Mouse (Mus musculus) midbrain, embryonic 16.5 days (tissue): Measurements from ENCODE around the gene Trim80. TPM values are rescaled to one million over a fixed set of nuclear protein-coding genes. Genes with fewer than 3 reads are reported as not detected.

ENCODE experiments used
- ATAC-seq: fragments of 200-750 bp; cut with Nextera tagmentation; 2 replicates; pipeline ENCODE4 v1.8.0; 2017; ENCODE audit warnings: moderate TSS enrichment
- H3K27ac ChIP-seq: fragments of 300-500 bp; sonication (generic); 2 replicates; pipeline ENCODE4 v1.5.1; 2014; ENCODE audit warnings: mild to moderate bottlenecking, low read length, mixed read lengths
- H3K27me3 ChIP-seq: fragments of 300-500 bp; sonication (generic); 2 replicates; pipeline ENCODE4 v1.6.1; 2014; ENCODE audit warnings: low read depth, low read length, mixed read lengths; ENCODE audit not compliant: control insufficient read depth, insufficient read depth
- H3K36me3 ChIP-seq: fragments of 300-500 bp; sonication (generic); 2 replicates; pipeline ENCODE4 v1.6.1; 2014; ENCODE audit warnings: mild to moderate bottlenecking, low read length, moderate library complexity, mixed read lengths; ENCODE audit not compliant: control insufficient read depth, insufficient read depth
- H3K4me1 ChIP-seq: fragments of 300-500 bp; sonication (generic); 2 replicates; pipeline ENCODE4 v1.6.1; 2014; ENCODE audit warnings: mild to moderate bottlenecking, low read length, mixed read lengths; ENCODE audit not compliant: control insufficient read depth, insufficient read depth
- H3K4me2 ChIP-seq: fragments of 300-500 bp; sonication (generic); 2 replicates; pipeline ENCODE4 v1.6.1; 2014; ENCODE audit warnings: mild to moderate bottlenecking, low read length, mixed read lengths
- H3K4me3 ChIP-seq: fragments of 300-500 bp; sonication (generic); 2 replicates; pipeline ENCODE4 v1.5.1; 2014; ENCODE audit warnings: low read depth, mild to moderate bottlenecking, low read length, moderate library complexity, mixed read lengths
- H3K9ac ChIP-seq: fragments of 300-500 bp; sonication (generic); 2 replicates; pipeline ENCODE4 v1.6.1; 2014; ENCODE audit warnings: low read depth, low read length, mixed read lengths
- H3K9me3 ChIP-seq: fragments of 300-500 bp; sonication (generic); replicated peaks from 2 replicates; pipeline ENCODE4 v1.6.1; 2014; ENCODE audit warnings: mild to moderate bottlenecking, low read length, mixed read lengths; ENCODE audit not compliant: control insufficient read depth, poor library complexity, severe bottlenecking
- WGBS: fragments of 180-500 bp; shearing (Covaris S2); extraction: QIAGEN DNeasy Blood & Tissue Kit; methylation state at CpG from one replicate; pipeline ENCODE4 v1.1.7; 2014; 5-methylcytosine and 5-hydroxymethylcytosine counted together
- polyA plus RNA-seq: library from polyadenylated mRNA; unstranded; fragments of >200 nt; fragmentation: Nextera tagmentation; extraction: Ambion mirVana; gene quantifications from 2 replicates; pipeline ENCODE4 v1.2.1, GENCODE M21; 2015

Gene Trim80
- polyA plus RNA-seq, 1 experiment from 2014 or later = not detected

DNA sequence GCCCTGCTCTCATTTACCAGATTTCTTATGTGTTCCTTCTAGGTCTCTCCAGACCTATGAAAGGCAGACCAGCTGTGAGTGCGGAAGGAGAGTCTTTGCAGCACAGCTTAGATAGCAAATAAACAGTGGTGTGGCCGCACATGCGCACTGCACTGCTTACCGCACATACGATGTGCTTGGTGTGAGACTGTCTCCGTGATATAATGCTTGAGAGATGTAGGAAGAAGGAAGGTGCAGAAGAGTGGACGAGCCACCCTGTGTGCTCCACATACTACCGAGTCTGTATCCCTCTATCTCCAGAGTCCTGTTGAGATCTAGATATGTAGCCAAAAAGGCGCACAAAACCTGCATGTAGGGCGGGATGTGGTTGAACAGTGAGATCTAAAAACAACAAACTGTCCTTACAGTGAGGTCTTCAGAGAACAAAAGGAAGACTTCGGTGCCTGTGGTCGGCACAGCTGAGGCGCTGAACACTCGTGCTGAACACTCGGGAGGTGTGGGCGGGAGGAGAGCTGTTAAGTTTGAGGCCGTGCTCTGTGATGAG lies 33.4 kb upstream of the Trim80 start:
- Histone ChIP-seq H3K4me3 (no peak overlapping the region), H3K27me3 (no peaks in the 10 kb centered on the region), H3K4me1 (peaks cover 32% of the 10 kb centered on the region), H3K9ac (no peak overlapping the region), H3K36me3 (peaks cover 9% of the 10 kb centered on the region), H3K4me2 (no peak overlapping the region), H3K27ac (no peak overlapping the region), H3K9me3 (no peaks in the 10 kb centered on the region)
- 95% methylated on average over 17 of the region's 17 CpGs for WGBS
- ATAC-seq = no peak

DNA sequence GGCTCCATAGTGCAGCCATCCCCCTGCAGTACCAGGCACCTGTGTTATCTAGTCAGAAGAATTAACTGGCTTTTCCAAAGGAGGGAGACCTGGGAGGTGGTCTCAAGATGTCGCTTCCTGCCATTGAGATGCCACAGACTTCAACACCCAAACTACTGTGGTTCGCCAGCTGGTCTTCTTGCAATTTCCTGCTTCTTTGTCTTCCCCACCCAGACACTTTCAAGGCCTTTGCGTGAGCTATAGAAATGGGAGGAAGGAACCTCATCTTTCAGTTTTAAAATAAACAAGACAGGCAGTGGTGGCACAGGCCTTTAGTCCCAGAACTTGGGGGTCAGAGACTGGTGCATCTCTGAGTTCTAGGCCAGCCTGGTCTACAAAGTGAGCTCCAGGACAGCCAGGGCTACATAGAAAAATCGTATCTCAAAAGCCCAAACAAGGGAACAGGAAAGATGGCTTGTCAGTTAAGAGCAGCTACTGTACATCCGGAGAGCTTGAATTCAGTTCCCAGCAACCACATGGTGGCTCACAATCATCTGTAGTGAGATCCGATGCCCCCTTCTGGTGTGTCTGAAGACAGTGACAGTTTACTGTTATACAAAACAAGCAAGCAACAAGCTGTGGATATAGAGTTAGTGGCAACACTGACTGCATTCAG lies 32.0 kb upstream of the Trim80 start:
- no peak overlapping the region for H3K4me2 ChIP-seq
- no peaks in the 10 kb centered on the region for H3K27me3 ChIP-seq
- H3K4me1 ChIP-seq = peaks cover 29% of the 10 kb centered on the region
- no peak overlapping the region for H3K9ac ChIP-seq
- 62% methylated on average over 6 of the region's 6 CpGs for WGBS
- H3K36me3 ChIP-seq = peaks cover 9% of the 10 kb centered on the region
- H3K27ac ChIP-seq = peak overlapping the region; percentile 64
- no peak overlapping the region for H3K4me3 ChIP-seq
- ATAC-seq = no peak
- H3K9me3 ChIP-seq = no peaks in the 10 kb centered on the region

DNA sequence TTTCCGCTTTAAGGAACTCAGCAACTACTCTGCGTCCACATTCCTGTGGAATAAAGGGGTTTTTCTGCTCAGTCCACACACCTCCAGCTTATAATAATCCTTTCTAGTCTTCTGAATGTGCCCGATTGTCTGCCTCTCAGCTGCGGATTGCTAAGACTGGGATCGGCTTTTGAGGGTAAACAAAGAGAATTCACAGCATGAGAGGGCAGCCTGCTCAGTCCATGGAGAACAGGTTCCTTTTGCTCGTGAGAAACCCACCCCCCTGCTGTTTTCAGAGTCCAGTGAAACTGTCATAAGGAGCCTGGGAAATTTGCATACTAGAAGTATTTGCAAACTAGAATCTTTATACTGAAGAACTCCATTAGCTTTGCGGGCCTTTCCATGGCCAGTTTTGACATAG lies 30.8 kb upstream of the Trim80 start:
- no peaks in the 10 kb centered on the region for H3K9me3 ChIP-seq
- WGBS = 9% methylated on average over 7 of the region's 7 CpGs
- H3K9ac ChIP-seq = no peak overlapping the region; the same call in 1 of the 2 replicates
- no peak overlapping the region for H3K4me2 ChIP-seq
- peaks cover 30% of the 10 kb centered on the region for H3K4me1 ChIP-seq
- H3K36me3 ChIP-seq = peaks cover 9% of the 10 kb centered on the region
- no peak overlapping the region for H3K4me3 ChIP-seq
- peak overlapping the region; percentile 64 for H3K27ac ChIP-seq
- ATAC-seq = no peak
- H3K27me3 ChIP-seq = no peaks in the 10 kb centered on the region

DNA sequence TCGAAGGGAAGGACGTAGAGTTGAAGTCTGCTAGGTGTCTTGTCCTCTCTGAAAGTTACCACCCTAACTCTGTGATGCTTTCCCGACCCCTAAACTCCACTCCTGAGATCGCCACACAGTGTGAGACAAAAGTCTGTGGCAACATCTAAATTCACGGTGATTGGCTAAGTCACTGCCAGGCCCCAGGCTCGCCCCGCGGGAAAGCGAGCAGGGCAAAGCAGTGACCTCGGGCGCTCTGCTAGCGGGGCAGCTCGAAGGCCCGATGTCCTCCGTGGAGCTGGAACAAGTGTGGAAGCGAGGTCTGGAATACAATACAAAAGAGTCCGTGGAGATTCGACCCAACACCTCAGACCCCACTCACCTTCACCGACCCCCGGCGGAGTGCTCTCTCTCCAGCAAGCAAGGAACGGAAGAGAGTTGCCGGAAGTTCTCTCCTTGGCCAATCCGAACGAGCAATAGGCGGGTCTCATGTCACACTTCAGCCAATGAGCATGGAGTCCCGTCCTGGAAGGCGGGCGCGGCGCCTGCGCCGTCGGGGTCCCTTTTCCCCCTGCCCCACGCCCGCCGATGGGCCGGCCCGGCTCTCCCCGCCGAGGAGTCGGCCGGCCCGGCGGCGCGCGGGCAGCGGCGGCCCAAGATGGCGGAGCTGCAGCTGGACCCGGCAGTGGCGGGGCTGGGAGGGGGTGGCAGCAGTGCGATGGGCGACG lies 20.7 kb upstream of the Trim80 start, which contains the start of the genes Atp5h and Kctd2:
Gene Atp5h (minus strand): TSS at position 432 of the 707 bp plus-strand sequence.
Gene Kctd2 (plus strand): TSS at position 598 of the 707 bp plus-strand sequence.
- Histone ChIP-seq H3K9me3 (no peaks in the 10 kb centered on the region), H3K27me3 (no peaks in the 10 kb centered on the region), H3K9ac (peak within 1 kb of the TSS; percentile 97), H3K36me3 (peaks cover 20% of the 10 kb centered on the region), H3K4me2 (peak within 1 kb of the TSS; percentile 96), H3K4me1 (peaks cover 24% of the 10 kb centered on the region), H3K4me3 (peak within 1 kb of the TSS; percentile 94), H3K27ac (peak within 1 kb of the TSS; percentile 91)
- under 1% methylated on average over 56 of the region's 56 CpGs for whole genome bisulfite sequencing
- peak; percentile 96 for ATAC-seq

DNA sequence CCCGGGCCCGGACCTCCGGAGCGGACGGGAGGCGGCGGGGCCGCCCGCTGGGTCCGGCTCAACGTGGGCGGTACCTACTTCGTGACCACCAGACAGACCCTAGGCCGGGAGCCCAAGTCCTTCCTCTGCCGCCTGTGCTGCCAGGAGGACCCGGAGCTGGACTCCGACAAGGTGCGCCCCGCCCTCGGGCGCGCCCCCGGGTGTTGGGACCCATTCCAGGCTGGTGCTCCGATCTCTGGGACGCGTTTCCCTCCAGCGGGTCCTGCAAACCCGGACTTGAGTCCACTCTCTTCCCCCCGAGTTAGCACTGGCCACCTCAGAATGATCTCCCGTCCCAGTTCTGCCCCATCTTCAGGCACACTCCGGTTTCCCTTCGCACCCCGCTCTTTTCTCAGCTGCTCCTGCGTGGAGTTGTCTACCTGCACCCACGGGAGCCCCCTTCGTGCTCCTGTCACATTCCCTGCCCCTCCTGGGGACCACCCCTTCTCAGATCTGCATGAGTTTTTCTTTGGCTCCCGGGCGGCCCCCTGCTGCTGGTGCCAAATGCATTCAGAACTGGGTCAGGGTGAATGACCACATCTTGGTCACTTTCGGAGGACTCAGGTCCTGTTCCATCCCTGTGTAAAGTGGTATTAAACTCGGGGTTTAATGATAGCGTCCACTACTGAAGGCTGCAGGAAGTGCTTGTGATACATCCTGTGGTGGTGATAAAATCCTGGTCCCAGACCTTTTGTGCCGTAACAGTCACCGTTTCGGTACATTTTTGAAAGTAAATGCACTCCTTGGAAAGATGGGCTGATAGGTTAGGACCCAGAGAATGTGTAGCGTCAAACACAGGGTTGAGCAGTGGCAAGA lies 19.8 kb upstream of the Trim80 start:
- 2% methylated on average over 33 of the region's 45 CpGs for WGBS
- peaks cover 17% of the 10 kb centered on the region; the same call in 1 of the 2 replicates for H3K36me3 ChIP-seq
- H3K27ac ChIP-seq = peak overlapping the region; percentile 91
- peaks cover 24% of the 10 kb centered on the region for H3K4me1 ChIP-seq
- H3K27me3 ChIP-seq = no peaks in the 10 kb centered on the region
- H3K9me3 ChIP-seq = no peaks in the 10 kb centered on the region
- H3K9ac ChIP-seq = peak overlapping the region; percentile 97
- ATAC-seq = peak; percentile 69
- H3K4me3 ChIP-seq = peak overlapping the region; percentile 94
- peak overlapping the region; percentile 96 for H3K4me2 ChIP-seq

DNA sequence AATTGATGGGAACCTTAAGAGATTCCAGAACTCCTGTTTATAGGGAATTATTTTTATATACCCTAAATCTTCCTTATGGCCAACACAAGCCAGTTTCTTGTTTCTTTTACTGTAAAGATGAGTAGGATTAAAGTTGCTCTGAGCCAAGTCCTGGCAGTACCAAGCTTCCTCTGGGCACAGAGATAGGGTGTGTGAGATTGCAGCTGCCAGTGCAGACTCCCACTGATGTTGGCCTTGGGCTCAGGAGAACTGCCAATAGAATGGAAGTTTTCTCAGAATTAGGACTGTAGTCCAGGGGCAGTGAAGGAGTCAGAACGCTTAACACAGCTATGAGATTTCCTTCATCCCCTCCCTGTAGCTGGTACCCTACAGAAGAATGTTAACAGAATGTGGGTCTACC lies 19.0 kb upstream of the Trim80 start:
- peak overlapping the region; percentile 94 for H3K4me3 ChIP-seq
- 58% methylated on average over 1 of the region's 1 CpGs for WGBS
- no peaks in the 10 kb centered on the region for H3K9me3 ChIP-seq
- H3K27me3 ChIP-seq = no peaks in the 10 kb centered on the region
- H3K9ac ChIP-seq = peak overlapping the region; percentile 97; the same call in 1 of the 2 replicates
- ATAC-seq = no peak
- H3K27ac ChIP-seq = no peak overlapping the region
- peaks cover 16% of the 10 kb centered on the region; the same call in 1 of the 2 replicates for H3K36me3 ChIP-seq
- H3K4me2 ChIP-seq = peak overlapping the region; percentile 96
- H3K4me1 ChIP-seq = peaks cover 24% of the 10 kb centered on the region

DNA sequence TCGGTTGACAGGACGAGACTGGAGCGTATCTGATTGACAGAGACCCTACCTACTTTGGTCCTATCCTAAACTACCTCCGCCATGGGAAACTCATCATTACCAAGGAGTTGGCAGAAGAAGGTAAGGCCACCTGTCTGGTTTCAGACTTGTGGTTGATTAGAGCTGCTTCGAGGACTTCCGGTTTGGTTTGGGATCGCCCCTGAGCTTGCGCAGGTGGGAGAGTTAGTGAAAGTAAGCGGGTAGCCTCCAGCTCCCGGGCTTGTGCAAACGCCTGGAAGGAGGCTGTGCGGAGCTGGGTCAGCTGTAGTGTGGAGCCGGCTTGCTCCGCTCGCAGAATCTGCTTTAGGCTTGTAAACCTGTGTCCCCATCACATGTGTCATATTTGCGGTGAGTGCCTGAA lies 18.4 kb upstream of the Trim80 start:
- H3K4me2 ChIP-seq = no peak overlapping the region

DNA sequence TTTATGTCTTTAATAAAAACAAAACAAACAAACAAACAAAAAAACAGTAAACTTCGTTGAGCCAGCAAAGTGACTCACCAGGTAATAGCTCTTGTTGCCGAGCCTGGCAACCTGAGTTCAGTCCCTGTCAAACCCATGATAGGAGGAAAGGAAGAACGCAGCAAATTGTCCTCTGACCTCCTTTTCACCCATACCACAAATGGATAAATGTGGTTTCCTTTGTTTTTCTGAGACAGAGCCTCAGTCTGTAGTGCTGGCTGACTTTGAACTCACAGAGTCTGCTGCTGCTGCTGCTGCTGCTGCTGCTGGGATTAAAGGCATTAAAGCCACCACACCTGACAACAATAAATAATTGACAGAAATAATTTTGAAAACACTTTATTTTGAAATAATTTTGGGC lies 17.3 kb upstream of the Trim80 start:
- H3K27ac ChIP-seq = no peak overlapping the region
- no peaks in the 10 kb centered on the region for H3K27me3 ChIP-seq
- no peak for ATAC-seq
- no peaks in the 10 kb centered on the region for H3K9me3 ChIP-seq
- 84% methylated on average over 3 of the region's 3 CpGs for WGBS
- no peak overlapping the region for H3K9ac ChIP-seq
- H3K4me3 ChIP-seq = no peak overlapping the region
- peaks cover 30% of the 10 kb centered on the region for H3K4me1 ChIP-seq
- H3K36me3 ChIP-seq = peaks cover 19% of the 10 kb centered on the region; the same call in 1 of the 2 replicates
- H3K4me2 ChIP-seq = no peak overlapping the region

More for the DNA sequence above, 18.4 kb upstream of the Trim80 start:
- no peaks in the 10 kb centered on the region for H3K27me3 ChIP-seq
- H3K9ac ChIP-seq = no peak overlapping the region
- H3K9me3 ChIP-seq = no peaks in the 10 kb centered on the region
- H3K27ac ChIP-seq = no peak overlapping the region
- H3K36me3 ChIP-seq = peaks cover 17% of the 10 kb centered on the region; the same call in 1 of the 2 replicates
- WGBS = 90% methylated on average over 16 of the region's 16 CpGs
- no peak overlapping the region for H3K4me3 ChIP-seq
- H3K4me1 ChIP-seq = peaks cover 24% of the 10 kb centered on the region
- no peak for ATAC-seq
